Mouse (Mus musculus): Measurements from ENCODE around the gene Angptl8. TPM values are rescaled to one million over a fixed set of nuclear protein-coding genes. Genes with fewer than 3 reads are reported as not detected.
"Not testable (repeated sequence)": the region's sequence is repeated elsewhere in the genome, so short reads cannot be mapped to it uniquely, and the experiment has no call there.

The Angptl8 gene
- polyA plus RNA-seq (2015; fragmentation: Nextera tagmentation; extraction: Ambion mirVana): 0.27 and 0.51 TPM in 2 replicates

- no peak for ATAC-seq (replicated peaks)
- H3K9ac ChIP-seq (replicated peaks): no peak within 1 kb of the TSS
- H3K4me1 ChIP-seq: no peaks in the 10 kb centered on the region
- no peaks in the 10 kb centered on the region for H3K36me3 ChIP-seq
- H3K4me2 ChIP-seq (replicated peaks): no peak within 1 kb of the TSS
- WGBS: 90% methylated on average over 15 of the region's 15 CpGs
- no peaks in the 10 kb centered on the region for H3K27me3 ChIP-seq
- H3K4me3 ChIP-seq: no peak within 1 kb of the TSS
- no peaks in the 10 kb centered on the region for H3K9me3 ChIP-seq
- no peak within 1 kb of the TSS for H3K27ac ChIP-seq (replicated peaks)
These were observed at the start of gene Angptl8 for GRCm38 (mm10) chr9:21835258-21835912. Gene Angptl8, plus strand, starts transcription at chr9:21835510.

DNA sequence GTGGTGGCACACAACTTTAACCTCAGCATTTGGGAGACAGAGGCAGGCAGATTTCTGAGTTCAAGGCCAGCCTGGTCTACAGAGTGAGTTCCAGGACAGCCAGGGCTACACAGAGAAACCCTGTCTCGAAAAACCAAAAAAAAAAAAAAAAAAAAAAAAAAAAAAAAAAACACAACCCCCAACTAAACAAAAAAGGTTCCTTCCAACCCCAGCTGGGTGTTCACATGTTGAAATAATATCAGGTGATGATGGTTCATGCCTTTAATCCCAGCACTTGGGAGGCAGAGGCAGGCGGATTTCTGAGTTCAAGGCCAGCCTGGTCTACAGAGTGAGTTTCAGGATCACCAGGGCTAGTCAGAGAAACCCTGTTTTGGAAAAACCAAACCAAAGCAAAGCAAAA lies 49.0 kb upstream of the Angptl8 start:
- not testable (repeated sequence) for H3K27ac ChIP-seq (replicated peaks); H3K4me1 ChIP-seq; ATAC-seq (replicated peaks); H3K9me3 ChIP-seq; H3K27me3 ChIP-seq; H3K4me3 ChIP-seq; H3K9ac ChIP-seq (replicated peaks); H3K4me2 ChIP-seq (replicated peaks); H3K36me3 ChIP-seq
- 86% methylated on average over 2 of the region's 2 CpGs for WGBS

GRCm38 (mm10) chr9:21786906-21787305 lies 48.4 kb upstream of the Angptl8 start:
- H3K9ac ChIP-seq (replicated peaks): no peak overlapping the region
- H3K36me3 ChIP-seq: no peaks in the 10 kb centered on the region
- WGBS: 3% methylated on average over 6 of the region's 6 CpGs
- peaks cover 6% of the 10 kb centered on the region for H3K4me1 ChIP-seq
- H3K4me2 ChIP-seq (replicated peaks): no peak overlapping the region; the same call in 1 of the 2 replicates
- ATAC-seq (replicated peaks): 0 out of 2 replicates have a peak, but pooled peaks have one; percentile 43
- H3K9me3 ChIP-seq: no peaks in the 10 kb centered on the region
- H3K27ac ChIP-seq (replicated peaks): no peak overlapping the region
- no peaks in the 10 kb centered on the region for H3K27me3 ChIP-seq
- H3K4me3 ChIP-seq: no peak overlapping the region

DNA sequence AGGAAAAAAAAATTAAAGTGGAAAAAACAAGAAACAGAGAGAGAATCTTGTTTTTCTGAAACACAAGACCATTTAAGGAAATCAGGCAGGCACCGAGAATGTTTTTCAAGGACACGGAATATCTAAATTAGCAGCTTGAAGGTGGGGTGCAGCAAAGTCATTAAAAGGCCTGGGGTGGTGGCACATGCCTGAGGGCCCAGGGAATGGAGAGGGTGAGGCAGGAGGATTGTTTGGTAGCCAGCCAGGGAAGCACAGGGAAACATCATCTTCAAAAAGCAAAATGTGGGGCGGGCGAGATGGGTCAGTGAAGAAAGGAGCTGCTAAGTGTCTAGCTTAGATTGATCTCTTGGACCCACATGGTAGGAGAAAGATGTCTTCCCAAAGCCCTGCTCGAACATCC lies 47.7 kb upstream of the Angptl8 start:
- no peak overlapping the region for H3K4me3 ChIP-seq
- WGBS: 84% methylated on average over 5 of the region's 5 CpGs
- H3K4me1 ChIP-seq: peaks cover 13% of the 10 kb centered on the region
- ATAC-seq (replicated peaks): no peak
- H3K9ac ChIP-seq (replicated peaks): no peak overlapping the region
- no peaks in the 10 kb centered on the region for H3K9me3 ChIP-seq
- H3K4me2 ChIP-seq (replicated peaks): no peak overlapping the region
- H3K27me3 ChIP-seq: no peaks in the 10 kb centered on the region
- no peaks in the 10 kb centered on the region for H3K36me3 ChIP-seq
- no peak overlapping the region for H3K27ac ChIP-seq (replicated peaks)

DNA sequence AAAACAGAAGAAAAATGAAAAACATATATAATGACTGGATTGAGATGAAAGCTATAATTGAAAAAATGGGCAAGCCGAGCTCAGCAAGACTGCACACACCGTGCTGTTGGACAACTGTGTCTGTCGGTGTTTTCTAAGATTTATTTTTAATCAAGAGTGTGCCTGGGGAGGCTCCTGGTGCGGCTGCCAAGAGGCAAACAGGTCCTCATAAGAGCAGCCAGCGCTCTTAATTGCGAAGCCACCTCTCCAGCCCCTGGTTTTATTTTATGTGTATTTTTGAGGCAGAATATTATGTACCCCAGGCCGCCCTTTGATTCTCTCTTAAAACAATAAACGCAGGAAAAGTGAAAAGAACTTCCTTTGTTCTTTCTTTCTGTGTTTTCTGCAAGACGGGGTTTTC lies 47.1 kb upstream of the Angptl8 start:
- H3K9me3 ChIP-seq: no peaks in the 10 kb centered on the region
- 81% methylated on average over 9 of the region's 9 CpGs for WGBS

DNA sequence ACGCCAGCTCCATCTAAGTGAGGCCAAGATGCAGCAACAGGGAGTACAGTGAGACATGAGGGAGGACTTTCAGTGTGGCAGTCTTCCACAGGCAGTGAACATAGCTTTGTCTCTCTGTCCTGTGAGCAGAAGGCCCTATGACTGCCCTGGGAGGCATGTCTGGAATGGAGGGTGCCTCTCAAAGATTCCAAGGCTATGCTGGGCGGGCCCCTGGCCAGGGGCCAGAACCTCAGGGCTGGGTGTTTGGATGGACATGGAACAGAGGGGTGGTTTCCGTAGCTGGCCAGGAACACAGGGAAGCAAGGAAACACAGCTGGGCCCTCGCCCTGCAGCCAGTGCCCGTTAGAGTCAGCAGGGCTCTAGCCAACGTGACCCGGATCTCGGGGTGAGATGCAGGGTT lies 43.4 kb upstream of the Angptl8 start:
- Histone ChIP-seq H3K4me3 (no peak overlapping the region), H3K27ac (replicated peaks) (0 out of 2 replicates have a peak overlapping the region, but pooled peaks have one; percentile 6), H3K4me2 (replicated peaks) (no peak overlapping the region), H3K9me3 (no peaks in the 10 kb centered on the region), H3K27me3 (no peaks in the 10 kb centered on the region), H3K4me1 (peaks cover 18% of the 10 kb centered on the region), H3K9ac (replicated peaks) (no peak overlapping the region), H3K36me3 (no peaks in the 10 kb centered on the region)
- ATAC-seq (replicated peaks): no peak
- 79% methylated on average over 8 of the region's 8 CpGs for WGBS

More for the DNA sequence above, 47.1 kb upstream of the Angptl8 start:
- H3K27me3 ChIP-seq: no peaks in the 10 kb centered on the region
- H3K4me2 ChIP-seq (replicated peaks): no peak overlapping the region
- H3K9ac ChIP-seq (replicated peaks): no peak overlapping the region
- no peaks in the 10 kb centered on the region for H3K36me3 ChIP-seq
- no peak overlapping the region for H3K27ac ChIP-seq (replicated peaks)
- no peak for ATAC-seq (replicated peaks)
- H3K4me3 ChIP-seq: no peak overlapping the region
- H3K4me1 ChIP-seq: peaks cover 18% of the 10 kb centered on the region

DNA sequence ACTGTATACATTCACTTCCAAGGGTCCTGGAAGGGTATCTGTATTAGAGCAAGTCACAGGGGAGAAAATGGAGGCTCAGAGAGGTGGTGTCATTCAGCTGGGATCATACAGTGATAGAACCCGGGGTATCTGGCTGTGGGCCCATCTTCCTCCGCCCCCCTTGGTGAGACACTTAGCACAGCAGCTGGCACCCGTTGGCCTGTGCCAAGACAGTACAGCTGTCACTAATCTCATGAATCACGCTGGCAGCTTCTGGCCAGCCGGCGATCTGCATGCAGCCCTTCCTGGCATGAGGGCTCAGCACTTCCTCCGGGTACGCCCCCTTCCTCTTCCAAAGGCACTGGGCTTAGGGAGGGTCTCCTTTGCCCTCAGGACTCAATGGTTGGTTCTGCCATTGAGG lies 42.7 kb upstream of the Angptl8 start:
- no peaks in the 10 kb centered on the region for H3K9me3 ChIP-seq
- no peaks in the 10 kb centered on the region for H3K36me3 ChIP-seq
- no peak overlapping the region for H3K4me2 ChIP-seq (replicated peaks)
- no peak overlapping the region for H3K4me3 ChIP-seq
- H3K9ac ChIP-seq (replicated peaks): no peak overlapping the region
- peak overlapping the region; percentile 46 for H3K27ac ChIP-seq (replicated peaks)
- peak; percentile 75 for ATAC-seq (replicated peaks)
- 33% methylated on average over 8 of the region's 8 CpGs for WGBS
- H3K27me3 ChIP-seq: no peaks in the 10 kb centered on the region
- peaks cover 18% of the 10 kb centered on the region for H3K4me1 ChIP-seq

DNA sequence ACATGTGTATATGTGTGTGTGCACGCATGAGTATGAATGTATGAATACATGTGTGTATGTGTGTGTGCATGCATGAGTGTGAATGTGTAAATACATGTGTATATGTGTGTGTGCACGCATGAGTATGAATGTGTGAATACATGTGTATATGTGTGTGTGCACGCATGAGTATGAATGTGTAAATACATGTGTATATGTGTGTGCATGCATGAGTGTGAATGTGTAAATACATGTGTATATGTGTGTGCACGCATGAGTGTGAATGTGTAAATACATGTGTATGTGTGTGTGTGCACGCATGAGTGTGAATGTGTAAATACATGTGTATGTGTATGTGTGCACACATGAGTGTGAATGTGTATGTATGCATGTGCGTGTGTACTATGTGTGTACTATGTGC lies 41.8 kb upstream of the Angptl8 start:
- not testable (repeated sequence) for H3K9ac ChIP-seq (replicated peaks); H3K9me3 ChIP-seq; H3K27ac ChIP-seq (replicated peaks); ATAC-seq (replicated peaks); H3K4me3 ChIP-seq; H3K27me3 ChIP-seq; H3K4me2 ChIP-seq (replicated peaks); H3K36me3 ChIP-seq
- 98% methylated on average over 6 of the region's 6 CpGs for WGBS
- H3K4me1 ChIP-seq: peaks cover 27% of the 10 kb centered on the region

DNA sequence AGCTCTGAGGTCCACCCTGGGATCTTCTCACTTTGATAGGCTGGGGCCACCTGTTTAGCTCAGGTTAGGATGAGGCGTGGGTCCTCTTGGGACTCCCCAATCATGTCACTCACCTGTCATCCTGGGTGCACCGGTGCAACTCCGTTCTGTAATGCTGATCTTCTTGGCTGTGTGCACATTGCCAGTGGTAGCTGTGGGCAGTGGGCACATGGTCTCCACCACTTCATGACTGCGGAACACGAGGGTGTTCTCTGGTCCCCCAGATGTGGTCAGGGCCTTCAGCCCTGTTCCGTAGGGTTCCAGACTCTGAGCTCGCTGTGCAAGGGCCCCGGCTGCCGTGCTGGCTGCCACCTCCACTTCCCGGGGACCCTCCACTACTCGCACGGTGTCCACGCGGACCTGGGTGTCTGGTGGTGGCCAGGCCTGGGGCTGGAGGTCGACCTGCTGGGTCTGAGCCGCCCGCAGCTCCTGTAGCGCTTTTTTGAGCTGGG lies 40.9 kb upstream of the Angptl8 start:
- Histone ChIP-seq H3K9ac (replicated peaks) (no peak overlapping the region), H3K27ac (replicated peaks) (no peak overlapping the region), H3K4me2 (replicated peaks) (no peak overlapping the region), H3K27me3 (no peaks in the 10 kb centered on the region), H3K4me1 (peaks cover 31% of the 10 kb centered on the region), H3K9me3 (no peaks in the 10 kb centered on the region), H3K36me3 (no peaks in the 10 kb centered on the region), H3K4me3 (no peak overlapping the region)
- ATAC-seq (replicated peaks): no peak
- 96% methylated on average over 18 of the region's 18 CpGs for WGBS

DNA sequence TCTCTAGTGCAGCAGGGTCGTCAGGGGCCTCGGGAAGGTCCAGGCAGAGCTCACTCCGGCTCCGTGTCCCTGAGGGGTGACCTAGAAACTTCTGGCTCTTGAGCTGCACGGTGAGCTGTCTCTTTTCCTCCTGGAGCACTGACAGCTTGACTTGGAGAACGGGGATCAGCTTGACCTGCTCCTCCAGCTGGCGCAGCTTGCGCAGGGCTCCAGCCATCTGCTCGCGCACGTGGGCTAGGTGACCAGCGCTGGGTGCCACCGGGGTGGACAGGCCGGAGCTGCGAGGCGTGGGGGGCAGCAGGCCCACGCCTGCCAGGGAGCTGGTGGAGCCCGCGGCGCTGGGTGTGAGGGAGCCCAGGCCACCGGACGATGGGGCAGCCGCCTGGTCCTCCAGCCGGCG lies 40.4 kb upstream of the Angptl8 start:
- Histone ChIP-seq H3K4me3 (no peak overlapping the region), H3K36me3 (no peaks in the 10 kb centered on the region), H3K27me3 (no peaks in the 10 kb centered on the region), H3K4me2 (replicated peaks) (no peak overlapping the region), H3K27ac (replicated peaks) (no peak overlapping the region), H3K4me1 (peaks cover 31% of the 10 kb centered on the region), H3K9ac (replicated peaks) (no peak overlapping the region), H3K9me3 (no peaks in the 10 kb centered on the region)
- WGBS: 95% methylated on average over 25 of the region's 25 CpGs
- no peak for ATAC-seq (replicated peaks)

- Histone ChIP-seq H3K36me3 (no peaks in the 10 kb centered on the region), H3K9ac (replicated peaks) (no peak overlapping the region), H3K9me3 (no peaks in the 10 kb centered on the region), H3K27ac (replicated peaks) (no peak overlapping the region), H3K27me3 (no peaks in the 10 kb centered on the region), H3K4me3 (no peak overlapping the region), H3K4me2 (replicated peaks) (no peak overlapping the region), H3K4me1 (peaks cover 31% of the 10 kb centered on the region)
- 73% methylated on average over 5 of the region's 5 CpGs for WGBS
- no peak for ATAC-seq (replicated peaks)
These were observed 39.7 kb upstream of the Angptl8 start for GRCm38 (mm10) chr9:21795579-21795978.

GRCm38 (mm10) chr9:21796259-21796658 lies 39.1 kb upstream of the Angptl8 start:
- no peak overlapping the region for H3K4me3 ChIP-seq
- no peak overlapping the region for H3K9ac ChIP-seq (replicated peaks)
- no peaks in the 10 kb centered on the region for H3K9me3 ChIP-seq
- no peak overlapping the region for H3K27ac ChIP-seq (replicated peaks)
- ATAC-seq (replicated peaks): no peak
- WGBS: 75% methylated on average over 3 of the region's 3 CpGs
- H3K27me3 ChIP-seq: no peaks in the 10 kb centered on the region
- H3K36me3 ChIP-seq: no peaks in the 10 kb centered on the region
- peaks cover 31% of the 10 kb centered on the region for H3K4me1 ChIP-seq
- H3K4me2 ChIP-seq (replicated peaks): no peak overlapping the region

DNA sequence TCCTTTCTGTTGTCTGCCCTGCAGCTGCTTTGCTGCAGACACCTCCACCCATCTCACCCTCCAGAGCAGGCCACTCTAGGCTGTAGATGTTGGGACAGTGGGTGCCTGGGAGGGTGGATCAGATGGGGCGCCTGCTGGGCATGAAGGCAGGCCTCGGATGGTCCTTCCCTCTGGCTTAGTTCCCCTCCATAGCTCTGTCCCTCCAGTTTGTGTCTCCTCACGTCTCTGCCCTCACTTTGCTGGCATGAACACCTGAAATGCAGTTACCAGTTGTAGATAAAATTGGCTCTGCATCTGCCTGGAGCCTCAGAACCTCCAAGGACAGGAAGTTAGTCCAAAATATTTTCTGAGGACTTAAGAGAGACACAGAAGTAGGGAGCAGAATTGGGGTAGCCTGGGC lies 38.4 kb upstream of the Angptl8 start:
- no peaks in the 10 kb centered on the region for H3K36me3 ChIP-seq
- H3K27ac ChIP-seq (replicated peaks): no peak overlapping the region
- H3K9me3 ChIP-seq: no peaks in the 10 kb centered on the region
- H3K4me1 ChIP-seq: peaks cover 28% of the 10 kb centered on the region
- ATAC-seq (replicated peaks): no peak
- 68% methylated on average over 3 of the region's 3 CpGs for WGBS
- no peak overlapping the region for H3K9ac ChIP-seq (replicated peaks)
- H3K4me2 ChIP-seq (replicated peaks): no peak overlapping the region
- H3K4me3 ChIP-seq: no peak overlapping the region
- no peaks in the 10 kb centered on the region for H3K27me3 ChIP-seq
